Mouse (Mus musculus): ENCODE measurements around the gene Spata21. TPM values are rescaled to one million over a fixed set of nuclear protein-coding genes. Genes with fewer than 3 reads are reported as not detected.

Gene Spata21
- polyA plus RNA-seq, 1 experiment: not detected

GRCm38 (mm10) chr4:141099956-141100355 is 11.8 kb downstream of the Spata21 start:
- TF ChIP-seq GATA1 (IDR thresholded peaks at IDR 0.05; ENCODE audit: low read length): no peak

GRCm38 (mm10) chr4:141101291-141101690 is 13.2 kb downstream of the Spata21 start:
- TF ChIP-seq GATA1 (IDR thresholded peaks at IDR 0.05; ENCODE audit: low read length): no peak

GRCm38 (mm10) chr4:141101855-141102254 is 13.7 kb downstream of the Spata21 start:
- no peak for TF ChIP-seq GATA1 (IDR thresholded peaks at IDR 0.05; ENCODE audit: low read length)

- no peak for TF ChIP-seq GATA1 (IDR thresholded peaks at IDR 0.05; ENCODE audit: low read length)
Observed at GRCm38 (mm10) chr4:141106526-141107183, 18.5 kb downstream of the Spata21 start.

GRCm38 (mm10) chr4:141108196-141108732 is 20.1 kb downstream of the Spata21 start:
- no peak for TF ChIP-seq GATA1 (IDR thresholded peaks at IDR 0.05; ENCODE audit: low read length)

GRCm38 (mm10) chr4:141113831-141114230 is 25.7 kb downstream of the Spata21 start:
- no peak for TF ChIP-seq GATA1 (IDR thresholded peaks at IDR 0.05; ENCODE audit: low read length)

GRCm38 (mm10) chr4:141114521-141114981 is 26.4 kb downstream of the Spata21 start:
- no peak for TF ChIP-seq GATA1 (IDR thresholded peaks at IDR 0.05; ENCODE audit: low read length)

GRCm38 (mm10) chr4:141115398-141115797 is 27.3 kb downstream of the Spata21 start:
- TF ChIP-seq GATA1 (IDR thresholded peaks at IDR 0.05; ENCODE audit: low read length): no peak

GRCm38 (mm10) chr4:141118691-141119090 is 30.6 kb downstream of the Spata21 start:
- no peak for TF ChIP-seq GATA1 (IDR thresholded peaks at IDR 0.05; ENCODE audit: low read length)

GRCm38 (mm10) chr4:141120700-141121099 is 32.6 kb downstream of the Spata21 start:
- TF ChIP-seq GATA1 (IDR thresholded peaks at IDR 0.05; ENCODE audit: low read length): no peak

GRCm38 (mm10) chr4:141122663-141123062 is 34.5 kb downstream of the Spata21 start:
- TF ChIP-seq GATA1 (IDR thresholded peaks at IDR 0.05; ENCODE audit: low read length): no peak

- TF ChIP-seq GATA1 (IDR thresholded peaks at IDR 0.05; ENCODE audit: low read length): no peak
Observed at GRCm38 (mm10) chr4:141123065-141123464, 34.9 kb downstream of the Spata21 start.

- no peak for TF ChIP-seq GATA1 (IDR thresholded peaks at IDR 0.05; ENCODE audit: low read length)
Observed at GRCm38 (mm10) chr4:141129190-141129710, 41.1 kb downstream of the Spata21 start.

- TF ChIP-seq GATA1 (IDR thresholded peaks at IDR 0.05; ENCODE audit: low read length): no peak
Observed at GRCm38 (mm10) chr4:141130704-141131342, 42.7 kb downstream of the Spata21 start.

- TF ChIP-seq GATA1 (IDR thresholded peaks at IDR 0.05; ENCODE audit: low read length): no peak
Observed at GRCm38 (mm10) chr4:141131531-141132061, 43.5 kb downstream of the Spata21 start.

GRCm38 (mm10) chr4:141132191-141132590 is 44.1 kb downstream of the Spata21 start:
- no peak for TF ChIP-seq GATA1 (IDR thresholded peaks at IDR 0.05; ENCODE audit: low read length)

Measured in G1E-ER4 (cell line).